Mouse (Mus musculus) thymus, postnatal 36 days (tissue): ENCODE results near the gene Fam122b.
"Not testable (repeated sequence)": the region's sequence is repeated elsewhere in the genome, so short reads cannot be mapped to it uniquely, and the experiment has no call there.

Experiments
- DNase-seq, 2 experiments: peaks; one replicate each; pipeline ENCODE4 v3.0.0; 2022; ENCODE audit warnings: mixed read lengths in 2 of 2

Fam122b gene

GRCm38 (mm10) chrX:53269289-53270062 is at the start of gene Fam122b:
Fam122b (minus strand) TSS chrX:53269805.
- peak; percentile 85 to 90 for DNase-seq

GRCm38 (mm10) chrX:53287924-53288323 is 18.3 kb upstream of the Fam122b start:
- no peak for DNase-seq

GRCm38 (mm10) chrX:53273124-53273523 is 3.5 kb upstream of the Fam122b start, which contains the start of gene Fam122c:
Fam122c (plus strand) TSS chrX:53273424.
- DNase-seq, result no peak

GRCm38 (mm10) chrX:53271628-53272027 is 2.0 kb upstream of the Fam122b start:
- DNase-seq, result not testable (repeated sequence)

GRCm38 (mm10) chrX:53270063-53270432 is 443 bp upstream of the Fam122b start:
- DNase-seq, result no peak

GRCm38 (mm10) chrX:53268856-53269255 is 749 bp downstream of the Fam122b start:
- peak; percentile 13 to 40 for DNase-seq

- no peak for DNase-seq
These were observed 3.4 kb downstream of the Fam122b start for GRCm38 (mm10) chrX:53266186-53266585.

- DNase-seq, result no peak
These were observed 14.4 kb downstream of the Fam122b start for GRCm38 (mm10) chrX:53255195-53255594.

GRCm38 (mm10) chrX:53240011-53240410 is 29.6 kb downstream of the Fam122b start, which contains the start of gene Plac1:
Plac1 (minus strand) TSS chrX:53240111.
- no peak for DNase-seq

- DNase-seq, result peak; percentile 1 to 4
These were observed 31.6 kb downstream of the Fam122b start for GRCm38 (mm10) chrX:53237971-53238370.

GRCm38 (mm10) chrX:53236404-53236803 is 33.2 kb downstream of the Fam122b start:
- no peak for DNase-seq

- no peak for DNase-seq
These were observed 35.9 kb downstream of the Fam122b start for GRCm38 (mm10) chrX:53233689-53234088.

GRCm38 (mm10) chrX:53231965-53232364 is 37.6 kb downstream of the Fam122b start:
- DNase-seq, result no peak

- no peak for DNase-seq
These were observed 45.2 kb downstream of the Fam122b start for GRCm38 (mm10) chrX:53224353-53224944.

GRCm38 (mm10) chrX:53220855-53221254 is 48.8 kb downstream of the Fam122b start:
- no peak for DNase-seq

- DNase-seq, result no peak
These were observed 54.9 kb downstream of the Fam122b start for GRCm38 (mm10) chrX:53214557-53215229.

- no peak for DNase-seq
These were observed 55.8 kb downstream of the Fam122b start for GRCm38 (mm10) chrX:53213838-53214237.

GRCm38 (mm10) chrX:53212485-53212884 is 57.1 kb downstream of the Fam122b start:
- no peak for DNase-seq

- no peak for DNase-seq
These were observed 57.7 kb downstream of the Fam122b start for GRCm38 (mm10) chrX:53211756-53212483.

- no peak for DNase-seq
These were observed 60.2 kb downstream of the Fam122b start for GRCm38 (mm10) chrX:53209431-53209830.

- no peak for DNase-seq
These were observed 64.8 kb downstream of the Fam122b start for GRCm38 (mm10) chrX:53204690-53205311.

GRCm38 (mm10) chrX:53201616-53202015 is 68.0 kb downstream of the Fam122b start:
- DNase-seq, result no peak
